Mouse (Mus musculus): ENCODE results near the gene Supt4a.

Supt4a gene

GRCm38 (mm10) chr11:87737175-87737740 lies at the start of gene Supt4a:
TSS of gene Supt4a (plus strand) at chr11:87737552.
- peak; percentile 95 for DNase-seq (ENCODE audit: low spot score)

- DNase-seq (ENCODE audit: low spot score): no peak
These were observed 48.7 kb upstream of the Supt4a start for GRCm38 (mm10) chr11:87688478-87689203.

DNA sequence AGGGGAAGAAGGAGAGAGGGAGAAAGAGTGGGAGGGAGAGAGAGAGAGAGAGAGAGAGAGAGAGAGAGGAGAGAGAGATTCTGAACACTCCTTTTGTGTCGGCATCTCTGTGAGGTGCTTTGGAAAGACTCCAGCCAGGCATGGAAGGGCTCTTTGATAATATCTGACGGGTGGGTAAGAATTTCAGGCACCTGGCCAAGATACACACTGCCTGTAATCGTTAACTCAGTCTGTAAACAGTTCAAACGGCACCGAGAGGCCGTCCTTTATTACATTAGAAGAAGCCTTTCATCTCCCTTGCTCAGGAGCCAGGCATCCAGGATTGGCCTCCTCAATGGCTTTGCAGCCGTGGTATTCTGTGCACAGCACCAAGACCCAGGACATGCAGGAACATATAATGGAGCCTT lies 47.9 kb upstream of the Supt4a start:
- DNase-seq (ENCODE audit: low spot score): no peak

DNA sequence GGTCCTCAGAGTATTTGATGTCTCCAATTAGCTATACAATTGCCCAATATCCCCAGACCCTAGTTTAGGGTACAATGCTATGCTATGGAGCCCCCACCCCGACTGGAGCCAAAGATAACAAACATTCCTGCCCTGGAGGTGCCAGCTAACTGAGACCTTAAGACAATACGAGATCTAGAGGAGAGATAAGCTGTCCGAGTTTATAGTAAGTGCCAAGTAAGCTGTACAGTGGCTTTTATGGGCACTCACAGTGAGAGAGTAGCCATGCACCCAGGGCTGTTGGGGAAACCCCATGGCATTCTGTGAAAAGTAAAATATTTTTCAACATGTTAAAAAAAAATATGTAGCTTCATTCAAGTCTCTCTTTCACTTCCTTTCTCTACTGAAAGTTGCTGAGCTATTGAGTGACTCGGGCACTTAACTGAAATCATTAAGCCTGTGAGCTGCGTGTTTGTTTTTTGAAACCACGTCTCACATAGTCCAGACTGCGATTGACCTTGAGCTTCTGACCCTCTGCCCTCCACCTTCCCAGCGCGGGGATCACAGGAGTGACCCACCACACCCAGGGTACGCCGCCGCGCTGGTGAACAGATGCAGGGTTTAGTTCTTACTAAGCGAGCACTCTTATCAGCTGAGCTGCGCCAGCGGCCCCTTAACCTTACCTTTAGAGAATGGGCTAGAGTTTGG lies 47.2 kb upstream of the Supt4a start:
- no peak for DNase-seq (ENCODE audit: low spot score)

DNA sequence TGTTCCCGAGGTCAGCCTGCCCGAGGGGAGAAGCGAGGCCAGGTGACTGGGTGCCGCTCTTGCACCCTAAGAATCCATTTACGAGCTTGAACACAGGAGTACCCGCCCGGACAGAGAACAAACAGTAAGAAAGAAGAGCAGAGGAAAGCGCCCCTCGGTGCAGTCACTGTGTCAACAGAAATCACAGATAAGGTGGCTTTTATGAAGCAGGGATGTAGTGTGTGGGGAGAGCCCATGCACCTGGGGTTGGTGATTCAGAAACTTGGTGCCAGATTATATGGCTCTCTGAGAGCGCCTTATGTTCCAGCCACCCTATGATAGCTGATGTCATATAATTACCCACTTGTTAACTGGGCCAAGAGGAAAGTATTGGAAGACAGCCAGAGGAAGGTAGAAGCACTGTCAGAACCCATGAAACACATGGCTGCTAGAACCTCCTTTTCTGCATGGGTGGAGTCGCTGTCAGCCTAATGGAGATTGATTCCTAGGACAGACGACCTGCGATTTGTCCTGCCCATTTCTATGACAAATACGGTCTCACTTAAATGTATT lies 40.1 kb upstream of the Supt4a start:
- no peak for DNase-seq (ENCODE audit: low spot score)

GRCm38 (mm10) chr11:87698126-87698525 lies 39.2 kb upstream of the Supt4a start:
- no peak for DNase-seq (ENCODE audit: low spot score)

- no peak for DNase-seq (ENCODE audit: low spot score)
These were observed 36.2 kb upstream of the Supt4a start for GRCm38 (mm10) chr11:87701108-87701507.

DNA sequence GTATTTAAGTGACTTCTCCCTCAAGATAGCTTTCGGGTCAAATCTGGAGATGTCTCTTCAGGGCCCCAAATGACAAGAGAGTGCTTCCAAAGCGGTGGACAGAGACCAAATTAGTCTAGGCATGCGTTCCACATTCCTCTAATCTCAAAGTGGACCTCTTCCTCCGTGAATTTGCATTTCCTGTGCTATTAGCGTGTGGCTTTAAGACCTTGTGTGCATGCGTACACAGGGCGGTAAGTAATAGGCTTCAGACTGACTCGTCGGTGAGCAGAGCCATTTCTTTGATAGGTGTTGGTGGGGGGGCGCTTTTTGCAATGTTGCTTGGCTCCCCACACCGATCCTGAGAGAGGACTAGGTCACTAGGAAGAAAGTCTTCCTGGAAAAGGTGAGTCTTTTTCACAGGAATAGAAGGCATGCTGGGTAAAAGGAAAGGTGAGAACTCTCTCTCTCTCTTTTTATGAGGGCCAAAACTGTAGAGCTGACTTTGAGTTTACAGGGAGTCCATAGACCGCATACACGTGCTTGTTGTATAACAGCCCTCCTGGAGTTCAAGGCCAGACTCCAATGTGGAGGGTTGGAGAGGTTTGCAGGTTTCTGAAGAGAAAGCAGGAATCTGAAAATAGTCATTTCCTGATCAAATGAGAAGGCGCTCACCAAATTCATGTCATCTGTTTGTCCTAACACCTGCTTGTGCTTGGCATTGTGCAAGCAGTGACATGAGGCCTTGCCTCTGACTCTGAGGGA lies 35.3 kb upstream of the Supt4a start:
- DNase-seq (ENCODE audit: low spot score): no peak

DNA sequence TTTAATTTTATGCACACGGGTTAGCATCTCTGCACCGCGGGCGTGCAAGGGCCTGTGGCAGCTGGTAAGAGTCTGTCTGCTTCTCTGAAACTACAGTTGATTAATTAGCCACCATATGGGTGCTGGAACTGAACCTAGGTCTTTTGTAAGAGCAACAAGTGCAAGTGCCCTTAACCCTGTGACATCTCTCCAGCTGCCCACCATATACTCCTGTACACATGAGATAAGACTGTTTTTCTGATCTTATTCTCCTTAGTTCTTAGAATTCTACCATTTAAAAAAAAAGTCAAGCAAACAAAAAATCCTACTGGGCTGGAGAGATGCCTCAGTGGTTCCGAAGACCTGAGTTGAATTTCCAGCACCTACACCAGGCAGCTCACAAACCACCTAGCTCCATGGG lies 33.7 kb upstream of the Supt4a start:
- DNase-seq (ENCODE audit: low spot score): no peak

GRCm38 (mm10) chr11:87704289-87704688 lies 33.1 kb upstream of the Supt4a start:
- DNase-seq (ENCODE audit: low spot score): no peak

DNA sequence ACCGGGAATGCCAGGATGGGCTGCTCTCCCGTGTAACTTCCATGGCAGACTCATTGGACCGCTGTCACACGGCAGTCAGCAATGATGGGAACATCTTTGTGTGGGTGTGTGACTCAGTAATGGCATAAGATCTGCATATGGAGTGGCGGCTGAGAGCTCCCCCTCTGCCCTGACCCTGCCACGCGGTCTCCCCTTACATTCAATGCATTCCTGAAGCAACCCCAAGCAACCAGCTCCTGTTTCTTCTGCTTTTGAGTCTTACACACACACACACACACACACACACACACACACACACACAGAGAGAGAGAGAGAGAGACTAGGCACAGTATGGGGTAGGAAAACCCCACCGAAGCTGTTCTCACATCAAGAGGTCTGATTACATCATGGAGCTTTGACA lies 29.8 kb upstream of the Supt4a start:
- no peak for DNase-seq (ENCODE audit: low spot score)

GRCm38 (mm10) chr11:87708979-87709378 lies 28.4 kb upstream of the Supt4a start:
- no peak for DNase-seq (ENCODE audit: low spot score)

- DNase-seq (ENCODE audit: low spot score): no peak
These were observed 27.7 kb upstream of the Supt4a start for GRCm38 (mm10) chr11:87709513-87710261.

DNA sequence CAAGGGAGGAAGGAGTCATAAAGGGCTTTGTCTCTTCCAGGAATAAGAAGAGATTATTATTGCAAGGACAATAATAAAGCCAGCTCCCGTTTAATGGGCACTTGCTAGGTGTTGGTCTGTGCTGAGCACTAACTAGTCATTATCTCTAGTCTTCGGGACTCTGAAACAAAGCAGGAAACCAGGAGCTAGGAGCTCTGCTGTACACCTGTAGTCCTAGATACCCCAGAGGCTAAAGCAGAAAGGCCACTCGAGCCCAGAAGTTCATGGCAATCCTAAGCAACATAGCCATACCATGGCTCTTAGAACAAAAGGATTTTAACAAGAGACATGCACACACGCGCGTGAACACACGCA lies 27.1 kb upstream of the Supt4a start:
- DNase-seq (ENCODE audit: low spot score): no peak

DNA sequence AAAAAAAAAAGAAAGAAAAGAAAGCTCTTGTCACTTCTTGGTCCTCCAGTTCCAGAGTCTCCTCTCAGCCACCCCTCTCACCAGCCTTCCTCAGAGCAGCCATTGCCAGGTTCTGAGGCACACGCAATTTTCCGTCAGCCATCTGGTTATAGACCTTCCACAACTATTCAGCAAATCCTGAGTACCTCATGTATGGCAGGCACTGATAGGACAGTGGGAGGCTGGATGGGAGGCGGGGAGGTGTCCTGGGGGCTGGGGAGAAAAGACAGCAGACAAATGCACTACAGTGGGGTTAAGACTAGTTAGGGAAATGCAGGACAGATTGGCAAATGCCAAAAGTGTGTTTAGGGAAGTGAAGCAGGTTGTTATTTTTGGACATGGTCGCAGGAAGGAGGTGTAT lies 25.2 kb upstream of the Supt4a start:
- DNase-seq (ENCODE audit: low spot score): no peak

DNA sequence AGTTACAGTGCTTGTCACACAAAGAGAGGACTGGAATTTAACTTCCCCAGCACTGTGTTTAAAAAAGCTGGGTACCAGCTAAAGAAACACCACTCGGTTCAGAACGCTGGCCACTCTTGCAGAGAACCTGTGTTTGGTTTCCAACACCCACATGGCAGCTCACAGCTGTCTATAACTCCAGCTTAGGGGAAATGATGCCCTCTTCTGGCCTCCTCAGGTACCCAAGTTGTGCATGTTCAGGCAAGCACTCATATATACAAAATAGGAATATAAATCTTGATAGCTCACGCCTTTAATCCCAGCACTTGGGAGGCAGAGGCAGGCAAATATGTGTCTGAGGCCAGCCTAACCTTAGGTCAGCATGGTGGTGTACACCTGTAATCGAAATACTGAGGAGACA lies 21.4 kb upstream of the Supt4a start:
- DNase-seq (ENCODE audit: low spot score): no peak

GRCm38 (mm10) chr11:87719526-87719925 lies 17.8 kb upstream of the Supt4a start:
- no peak for DNase-seq (ENCODE audit: low spot score)

DNA sequence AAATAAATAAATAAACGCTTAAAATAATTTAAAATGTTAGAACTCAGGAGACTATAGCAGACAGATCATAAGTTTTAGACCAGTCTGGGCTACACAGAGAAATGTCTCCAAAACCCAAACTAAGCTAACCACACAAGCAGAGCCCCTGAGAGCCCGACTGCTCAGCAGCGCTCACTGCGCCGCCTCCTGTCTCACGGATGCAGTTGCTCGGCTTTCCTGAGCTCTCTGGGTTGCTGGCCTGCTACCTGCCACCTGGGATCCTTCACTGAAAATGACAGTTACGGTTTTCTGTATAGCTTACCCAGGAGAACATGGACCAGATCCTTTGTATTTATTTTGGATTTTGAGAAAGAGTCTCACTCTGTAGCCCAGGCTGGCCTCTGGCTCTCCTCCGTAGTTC lies 17.0 kb upstream of the Supt4a start:
- DNase-seq (ENCODE audit: low spot score): no peak

DNA sequence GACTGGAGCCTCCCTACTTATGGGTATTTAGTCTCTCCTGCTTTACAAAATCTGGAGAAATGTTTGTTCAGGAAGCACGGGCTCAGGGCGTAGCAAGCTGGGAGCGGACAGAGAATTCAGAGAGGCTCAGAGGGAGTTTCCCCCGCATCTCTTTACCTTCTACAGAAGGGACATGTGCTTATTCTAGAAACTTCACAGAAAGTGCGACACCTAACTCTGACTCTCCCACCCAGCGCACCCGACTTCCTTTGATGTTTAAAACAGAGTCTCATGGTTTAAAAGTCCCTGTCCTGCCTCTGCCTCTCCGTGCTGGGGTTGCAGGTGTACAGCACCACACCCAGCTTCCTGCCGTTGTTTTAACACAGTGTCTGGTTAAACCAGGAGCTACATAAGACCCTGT lies 16.5 kb upstream of the Supt4a start:
- no peak for DNase-seq (ENCODE audit: low spot score)

GRCm38 (mm10) chr11:87722168-87722567 lies 15.2 kb upstream of the Supt4a start:
- DNase-seq (ENCODE audit: low spot score): no peak

- DNase-seq (ENCODE audit: low spot score): no peak
These were observed 14.5 kb upstream of the Supt4a start for GRCm38 (mm10) chr11:87722891-87723290.

DNA sequence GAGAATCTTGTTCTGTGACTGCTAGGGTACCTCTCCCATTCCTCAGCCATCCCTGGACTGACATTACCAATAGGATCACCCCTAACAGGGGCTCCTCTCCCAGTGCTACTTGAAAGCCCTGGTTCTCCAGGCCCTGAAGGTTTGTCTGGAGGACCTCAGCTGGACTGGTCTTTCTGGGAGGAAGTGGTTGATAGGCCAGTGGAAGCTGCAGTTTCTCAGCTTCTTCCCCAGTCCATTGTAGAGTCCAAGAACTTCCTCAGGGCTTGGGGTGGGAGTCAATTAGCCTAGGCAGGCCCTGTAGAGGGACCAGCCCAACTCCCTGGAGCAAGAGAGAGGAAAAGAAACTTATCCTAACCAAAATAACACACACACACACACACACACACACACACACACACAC lies 11.8 kb upstream of the Supt4a start:
- DNase-seq (ENCODE audit: low spot score): no peak
